In genomic region chr3:117120086-117121055, GRCm38 (mm10) we compare ENCODE assay signal across 9 mouse cellular contexts.
DNase-seq lines count a peak whose midpoint lies in the region; ATAC-seq and TF ChIP-seq lines count a peak whose summit lies in the region.
"Had no signal": no experiment of that assay in that cellular context is flagged by ENCODE, and none has a peak within 500 bp of the region (broad histone marks: within the 10 kb centered on the region; RNA-seq: fewer than 3 reads in every experiment).

No protein-coding gene starts in this region.

- no peaks in the 10 kb centered on the region for H3K27me3 ChIP-seq in kidney, embryonic 16.5 days (ENCODE audit: insufficient read depth, low read length)
- no peaks in the 10 kb centered on the region for H3K27me3 ChIP-seq in liver, postnatal 0 days (ENCODE audit: insufficient read depth, low read length)
- H3K27me3 ChIP-seq: liver, embryonic 15.5 days had no signal

- DNase-seq in kidney, adult 11 months, result peak; percentile 12
- peak; percentile 30 for DNase-seq in cerebellum, adult 8-10 months
- DNase-seq in frontal cortex, postnatal 10 days (ENCODE audit: low spot score in 2 of 2), result peak; percentile 32 to 57
- peak; percentile 54 for DNase-seq in kidney, postnatal 14 days
- no peak for DNase-seq in liver, postnatal 0 days
- DNase-seq in retina, embryonic 14.5 days (ENCODE audit: low spot score), result peak; percentile 84
- no peak for DNase-seq in spleen, postnatal 14 days (ENCODE audit: low spot score in 2 of 2)

- H3K9me3 ChIP-seq in kidney, embryonic 16.5 days (ENCODE audit: low read length), result peaks cover 5% of the 10 kb centered on the region; the same call in 1 of the 2 replicates
- no peaks in the 10 kb centered on the region for H3K9me3 ChIP-seq in liver, postnatal 0 days (ENCODE audit: low read length)
- H3K9me3 ChIP-seq: liver, embryonic 15.5 days had no signal

- no peak for TF ChIP-seq EP300 in liver, postnatal 0 days (IDR thresholded peaks at IDR 0.05; ENCODE audit: low read depth)

- H3K9ac ChIP-seq in kidney, embryonic 16.5 days (replicated peaks; ENCODE audit: low read length), result no peak overlapping the region
- H3K9ac ChIP-seq in liver, postnatal 0 days (replicated peaks), result no peak overlapping the region
- H3K9ac ChIP-seq: liver, embryonic 15.5 days had no signal

- no peak overlapping the region for H3K27ac ChIP-seq in kidney, embryonic 16.5 days (ENCODE audit: low read length)
- no peak overlapping the region for H3K27ac ChIP-seq in liver, postnatal 0 days (ENCODE audit: low read depth)
- H3K27ac ChIP-seq: liver, embryonic 15.5 days had no signal

- ATAC-seq in kidney, embryonic 16.5 days (ENCODE audit: low FRiP score, low TSS enrichment), result no peak
- ATAC-seq in liver, postnatal 0 days, result no peak

- H3K4me3 ChIP-seq in kidney, embryonic 16.5 days (ENCODE audit: low read length), result no peak overlapping the region
- H3K4me3 ChIP-seq in liver, postnatal 0 days (ENCODE audit: low read depth, low read length), result no peak overlapping the region
- H3K4me3 ChIP-seq: liver, embryonic 15.5 days had no signal

- TF ChIP-seq CTCF in liver, postnatal 0 days (IDR thresholded peaks at IDR 0.05; ENCODE audit: low read depth), result peak; percentile 71

- H3K4me1 ChIP-seq in kidney, embryonic 16.5 days (ENCODE audit: insufficient read depth, low read length), result no peaks in the 10 kb centered on the region
- H3K4me1 ChIP-seq in liver, postnatal 0 days (ENCODE audit: insufficient read depth), result peaks cover 10% of the 10 kb centered on the region

- H3K36me3 ChIP-seq in kidney, embryonic 16.5 days (ENCODE audit: insufficient read depth, low read length), result no peaks in the 10 kb centered on the region
- no peaks in the 10 kb centered on the region for H3K36me3 ChIP-seq in liver, postnatal 0 days (replicated peaks; ENCODE audit: insufficient read depth, low read length)
- H3K36me3 ChIP-seq: liver, embryonic 15.5 days had no signal

- no peak overlapping the region for H3K4me2 ChIP-seq in kidney, embryonic 16.5 days (replicated peaks; ENCODE audit: low read depth, low read length)
- H3K4me2 ChIP-seq in liver, postnatal 0 days (ENCODE audit: low read depth, low read length), result no peak overlapping the region
- H3K4me2 ChIP-seq: liver, embryonic 15.5 days had no signal

- 50% methylated on average over 13 of the region's 13 CpGs for WGBS in kidney, embryonic 16.5 days
- 57% methylated on average over 13 of the region's 13 CpGs for WGBS in liver, postnatal 0 days (ENCODE audit: insufficient replicate concordance)

Comparison
In these comparisons a context has a peak if more than half of its experiments do, and no peak if none do; other contexts are left out.
1. DNase-seq: peak in kidney, adult 11 months (single experiment), cerebellum, adult 8-10 months (single experiment), frontal cortex, postnatal 10 days (2 of 2), kidney, postnatal 14 days (single experiment) and retina, embryonic 14.5 days (single experiment); none in liver, postnatal 0 days (single experiment) and spleen, postnatal 14 days (0 of 2).